Mouse (Mus musculus) forebrain, embryonic 15.5 days (tissue): ENCODE measurements at regions not wholly inside any gene's neighbourhood (a gene's known extent, or its start where the extent isn't known, plus 50 kb on each side); places are given as distances from the start of the nearest gene placed in this dataset.
A peak's percentile ranks its signal among the peaks of the same experiment; 100 is the strongest.

Experiments used
- ATAC-seq: fragments of 200-750 bp; cut with Nextera tagmentation; replicated peaks from 2 replicates; pipeline ENCODE4 v1.8.0; 2017; ENCODE audit warnings: mild to moderate bottlenecking, moderate TSS enrichment, moderate library complexity
- H3K27ac ChIP-seq: fragments of 300-500 bp; sonication (generic); replicated peaks from 2 replicates; pipeline ENCODE4 v1.5.1; 2015; ENCODE audit warnings: mild to moderate bottlenecking, inconsistent platforms
- H3K27me3 ChIP-seq: fragments of 300-500 bp; sonication (generic); 2 replicates; pipeline ENCODE4 v1.6.1; 2015; ENCODE audit warnings: inconsistent platforms
- H3K36me3 ChIP-seq: fragments of 300-500 bp; sonication (generic); 2 replicates; pipeline ENCODE4 v1.6.1; 2015; ENCODE audit warnings: mild to moderate bottlenecking, inconsistent platforms
- H3K4me1 ChIP-seq: fragments of 300-500 bp; sonication (generic); 2 replicates; pipeline ENCODE4 v1.6.1; 2015; ENCODE audit warnings: inconsistent platforms
- H3K4me2 ChIP-seq: fragments of 300-500 bp; sonication (generic); replicated peaks from 2 replicates; pipeline ENCODE4 v1.6.1; 2015; ENCODE audit warnings: mild to moderate bottlenecking, inconsistent platforms
- H3K4me3 ChIP-seq: fragments of 300-500 bp; sonication (generic); 2 replicates; pipeline ENCODE4 v1.5.1; 2015; ENCODE audit warnings: mild to moderate bottlenecking, inconsistent platforms
- H3K9ac ChIP-seq: fragments of 300-500 bp; sonication (generic); replicated peaks from 2 replicates; pipeline ENCODE4 v1.6.1; 2015; ENCODE audit warnings: mild to moderate bottlenecking, inconsistent platforms
- H3K9me3 ChIP-seq: fragments of 300-500 bp; sonication (generic); 2 replicates; pipeline ENCODE4 v1.6.1; 2016; ENCODE audit warnings: inconsistent platforms
- WGBS: fragments of 180-500 bp; shearing (Covaris S2); methylation state at CpG from one replicate; pipeline ENCODE4 v1.1.7; 2015; ENCODE audit warnings: mixed read lengths; 5-methylcytosine and 5-hydroxymethylcytosine counted together

DNA sequence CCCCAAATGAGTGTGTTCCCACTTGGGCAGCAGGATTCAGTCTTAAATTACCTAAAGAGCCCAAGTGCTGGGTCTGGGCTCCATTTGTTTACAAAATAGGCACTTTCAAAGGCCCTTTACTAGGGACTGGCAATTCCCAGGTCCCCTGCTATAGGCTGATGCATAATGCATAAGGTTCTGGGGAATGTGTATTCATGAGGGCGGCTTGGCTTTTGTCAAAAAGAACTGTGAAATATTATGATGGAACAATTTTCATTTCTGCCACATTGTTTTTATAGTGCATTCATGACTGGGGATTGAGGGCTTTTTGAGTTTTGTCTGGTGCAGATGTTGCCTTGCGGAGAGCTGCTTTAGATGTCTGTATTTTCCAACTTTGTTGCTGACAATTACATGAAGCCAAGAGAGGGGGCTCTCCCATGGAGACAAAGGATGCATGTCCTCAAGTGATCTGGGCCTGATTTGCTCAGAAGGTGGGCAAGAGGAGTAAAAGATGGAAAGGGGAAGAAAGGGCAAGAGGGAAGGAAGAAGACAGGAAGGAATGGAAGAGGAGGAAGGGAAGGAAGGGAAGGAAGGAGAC, 636.6 kb upstream of the Cdh5 start:
- ATAC-seq = peak; percentile 76
- H3K36me3 ChIP-seq = no peaks in the 10 kb centered on the region
- no peak overlapping the region for H3K4me2 ChIP-seq
- no peaks in the 10 kb centered on the region for H3K27me3 ChIP-seq
- H3K4me1 ChIP-seq = peaks cover 15% of the 10 kb centered on the region
- 35% methylated on average over 2 of the region's 2 CpGs for WGBS
- H3K27ac ChIP-seq = no peak overlapping the region; the same call in 1 of the 2 replicates
- no peak overlapping the region for H3K4me3 ChIP-seq
- no peaks in the 10 kb centered on the region for H3K9me3 ChIP-seq
- H3K9ac ChIP-seq = no peak overlapping the region

DNA sequence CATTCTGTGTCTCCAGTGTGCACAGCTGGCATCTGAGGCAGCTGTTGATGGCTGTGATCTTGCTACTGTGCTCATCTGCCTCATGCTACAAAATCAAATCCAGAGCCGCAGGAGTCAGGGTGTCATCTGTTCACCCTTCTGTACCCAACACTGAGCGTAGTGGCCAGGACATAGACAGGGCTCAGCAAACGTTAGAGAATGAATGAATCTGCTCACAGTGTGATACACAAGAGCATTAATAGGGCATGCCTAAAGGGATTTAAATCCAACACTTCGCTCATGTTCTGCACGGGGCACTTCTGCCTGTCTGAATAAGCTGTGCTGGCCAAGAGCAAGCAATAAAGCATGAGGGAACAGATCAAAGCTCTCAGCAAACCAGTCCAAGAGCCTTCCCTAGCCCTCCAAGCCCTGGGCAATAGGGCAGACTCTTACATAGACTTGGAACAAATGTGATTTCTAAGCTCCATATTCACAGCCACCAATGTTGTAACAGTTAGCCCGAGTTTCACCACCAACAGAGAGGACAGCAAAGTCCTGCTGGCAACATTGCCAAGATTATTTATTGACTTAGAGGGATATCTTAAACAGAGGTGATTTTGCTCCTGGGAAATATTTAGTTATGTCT, 633.8 kb upstream of the Cdh5 start:
- Histone ChIP-seq H3K36me3 (no peaks in the 10 kb centered on the region), H3K9me3 (no peaks in the 10 kb centered on the region), H3K27me3 (no peaks in the 10 kb centered on the region), H3K4me1 (peaks cover 15% of the 10 kb centered on the region), H3K4me3 (no peak overlapping the region), H3K9ac (no peak overlapping the region), H3K27ac (no peak overlapping the region), H3K4me2 (no peak overlapping the region)
- WGBS = 66% methylated on average over 6 of the region's 6 CpGs
- ATAC-seq = no peak

DNA sequence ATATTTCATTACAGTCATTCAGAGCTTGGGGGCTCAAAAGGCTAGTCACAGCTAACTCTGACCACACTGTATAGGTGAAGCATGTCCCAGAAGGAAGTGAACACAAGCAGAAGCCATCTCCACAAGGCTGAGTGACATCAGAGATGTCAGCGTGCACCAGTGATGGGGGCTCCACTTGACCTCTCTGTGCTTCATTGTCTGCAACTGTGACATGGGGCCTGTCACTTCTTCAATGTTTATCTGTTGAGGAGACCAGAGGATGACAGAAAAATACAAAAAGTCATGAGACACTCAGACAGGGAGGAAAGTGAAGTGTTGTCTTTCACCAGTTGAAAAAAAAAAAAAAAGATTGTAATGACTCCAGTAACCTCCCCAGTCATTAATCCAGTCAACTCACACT, 632.4 kb upstream of the Cdh5 start:
- ATAC-seq = no peak
- H3K9me3 ChIP-seq = no peaks in the 10 kb centered on the region
- WGBS = 83% methylated on average over 1 of the region's 1 CpGs
- no peaks in the 10 kb centered on the region for H3K27me3 ChIP-seq
- H3K36me3 ChIP-seq = no peaks in the 10 kb centered on the region
- H3K27ac ChIP-seq = no peak overlapping the region
- H3K4me2 ChIP-seq = no peak overlapping the region
- H3K9ac ChIP-seq = no peak overlapping the region
- H3K4me3 ChIP-seq = no peak overlapping the region
- H3K4me1 ChIP-seq = peaks cover 13% of the 10 kb centered on the region

DNA sequence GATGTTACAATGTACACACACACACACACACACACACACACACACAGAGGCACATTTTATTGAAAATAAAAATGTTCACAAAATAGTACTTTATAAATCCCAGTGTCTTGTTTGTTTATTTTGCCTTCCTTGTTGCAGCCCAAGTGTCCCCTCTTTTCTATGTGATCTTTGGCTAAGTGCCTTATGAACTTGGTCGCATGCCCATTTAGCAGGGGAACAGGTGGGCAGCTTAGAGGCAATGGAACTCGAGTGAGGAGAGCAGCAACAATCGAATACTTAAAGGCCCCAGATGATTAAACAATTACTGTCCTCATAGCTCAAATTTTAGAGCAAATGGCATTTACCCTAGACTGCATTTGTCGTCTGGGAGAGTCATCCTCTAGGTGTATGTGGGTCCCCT, 631.1 kb upstream of the Cdh5 start:
- Histone ChIP-seq H3K36me3 (no peaks in the 10 kb centered on the region), H3K27ac (no peak overlapping the region), H3K9me3 (no peaks in the 10 kb centered on the region), H3K9ac (no peak overlapping the region), H3K27me3 (no peaks in the 10 kb centered on the region), H3K4me2 (no peak overlapping the region), H3K4me1 (0 out of 2 replicates have a peak, but pooled peaks cover 1% of the 10 kb centered on the region), H3K4me3 (no peak overlapping the region)
- no peak for ATAC-seq
- WGBS = 43% methylated on average over 4 of the region's 4 CpGs

DNA sequence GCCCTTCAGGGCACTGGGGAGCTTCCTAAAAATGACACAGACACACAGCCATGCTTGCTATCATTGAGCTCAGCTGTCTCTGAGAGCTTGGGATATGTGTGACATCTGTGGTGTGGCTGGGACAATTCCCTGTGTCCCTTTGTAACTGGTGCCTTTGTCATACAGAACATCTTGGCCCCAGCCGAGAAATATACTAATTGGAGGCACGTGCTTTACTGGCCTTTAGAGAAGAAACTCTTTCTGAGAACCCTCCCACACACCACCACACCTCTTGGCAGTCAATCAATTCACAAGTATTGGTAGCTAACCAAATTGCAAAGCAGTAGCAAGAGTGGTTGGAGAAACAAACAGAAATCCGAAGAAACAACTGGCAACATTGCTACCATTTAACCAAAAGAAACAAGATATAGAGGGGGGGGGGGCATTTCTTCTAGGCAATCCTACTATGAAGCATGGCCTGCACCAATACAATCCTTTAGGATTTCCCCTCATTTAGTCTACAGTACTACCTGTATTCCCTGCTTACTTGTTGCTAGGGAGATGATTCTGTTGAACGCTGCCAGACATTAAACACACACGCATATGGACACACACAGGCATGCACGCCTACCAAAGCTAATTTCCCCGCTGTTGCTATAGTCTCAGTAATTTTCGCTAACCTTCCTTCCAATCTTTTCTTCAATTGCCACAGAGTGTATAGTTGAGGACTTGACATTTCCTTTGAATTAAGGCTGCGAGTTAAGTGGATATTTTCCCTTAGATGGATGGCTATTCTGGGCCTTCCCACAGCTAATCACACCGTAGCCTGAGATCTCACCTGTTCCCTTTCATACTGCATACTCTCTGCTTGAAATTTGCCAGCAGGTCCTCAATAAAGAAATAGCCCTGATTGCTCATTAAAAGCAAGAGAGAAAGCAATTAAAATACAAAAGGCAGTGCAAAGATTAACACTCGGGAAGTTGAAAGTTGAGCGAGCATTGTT, 625.3 kb upstream of the Cdh5 start:
- WGBS = 22% methylated on average over 12 of the region's 12 CpGs
- Histone ChIP-seq H3K9ac (no peak overlapping the region), H3K36me3 (no peaks in the 10 kb centered on the region), H3K27me3 (no peaks in the 10 kb centered on the region), H3K27ac (no peak overlapping the region), H3K4me1 (peaks cover 11% of the 10 kb centered on the region; the same call in 1 of the 2 replicates), H3K4me3 (no peak overlapping the region), H3K9me3 (no peaks in the 10 kb centered on the region), H3K4me2 (no peak overlapping the region)
- peak; percentile 68 for ATAC-seq

DNA sequence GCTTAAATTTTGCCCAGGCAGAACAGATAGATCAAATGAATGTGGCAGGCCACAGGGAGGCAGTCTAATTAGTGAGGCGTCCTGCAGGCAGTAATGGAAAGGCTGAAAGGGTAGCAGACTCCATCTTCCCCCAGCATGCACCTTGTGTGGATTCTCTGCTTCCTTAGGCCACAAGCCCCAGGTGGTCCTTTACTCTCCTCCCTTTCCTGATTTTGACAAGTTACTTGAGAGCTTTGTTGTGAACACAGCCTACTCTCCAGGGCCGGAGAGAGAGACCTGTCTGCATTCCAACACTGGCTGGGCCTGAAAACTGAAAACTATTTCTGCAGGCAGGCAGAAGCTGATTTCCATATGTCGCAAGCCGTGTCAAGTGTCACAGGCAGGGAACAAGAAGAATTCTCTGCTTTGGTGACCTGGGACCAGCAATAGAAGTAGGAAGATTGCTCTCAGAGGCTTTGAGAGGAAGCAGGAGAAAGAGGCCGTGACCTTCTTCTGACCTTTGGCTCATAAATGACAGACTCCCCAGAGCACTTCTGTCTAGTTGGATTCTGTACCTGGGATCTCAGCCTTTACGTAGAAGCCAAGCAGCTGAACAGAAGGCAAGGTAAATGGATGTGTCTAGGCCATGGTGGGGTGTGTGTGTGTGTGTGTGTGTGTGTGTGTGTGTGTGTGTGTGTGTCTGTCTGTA, 619.2 kb upstream of the Cdh5 start:
- no peaks in the 10 kb centered on the region for H3K9me3 ChIP-seq
- H3K4me1 ChIP-seq = no peaks in the 10 kb centered on the region
- H3K4me3 ChIP-seq = no peak overlapping the region
- H3K27ac ChIP-seq = no peak overlapping the region
- ATAC-seq = no peak
- no peaks in the 10 kb centered on the region for H3K27me3 ChIP-seq
- H3K36me3 ChIP-seq = no peaks in the 10 kb centered on the region
- H3K4me2 ChIP-seq = no peak overlapping the region
- H3K9ac ChIP-seq = no peak overlapping the region
- 35% methylated on average over 6 of the region's 6 CpGs for WGBS

DNA sequence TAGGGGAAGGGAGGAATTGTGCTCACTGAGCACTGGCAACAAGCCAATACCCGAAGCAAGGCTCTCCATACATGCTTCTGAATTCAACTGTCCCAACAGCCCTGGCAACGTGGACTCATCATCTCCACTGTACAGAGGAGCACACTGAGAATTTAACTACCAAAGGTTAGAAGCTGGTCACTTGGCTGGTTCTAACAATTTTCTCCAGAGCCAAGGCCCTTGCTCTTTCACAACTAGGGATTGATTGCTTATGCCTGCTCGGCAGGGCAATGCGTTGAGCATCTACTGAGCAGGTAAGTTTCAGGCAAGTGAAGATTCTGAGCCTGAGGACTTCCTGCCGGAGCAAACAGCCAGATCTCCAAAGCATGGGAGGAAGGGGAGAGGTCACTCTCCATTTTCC, 616.0 kb upstream of the Cdh5 start:
- Histone ChIP-seq H3K4me1 (no peaks in the 10 kb centered on the region), H3K27ac (no peak overlapping the region), H3K36me3 (no peaks in the 10 kb centered on the region), H3K27me3 (no peaks in the 10 kb centered on the region), H3K9ac (no peak overlapping the region), H3K4me2 (no peak overlapping the region), H3K9me3 (no peaks in the 10 kb centered on the region), H3K4me3 (no peak overlapping the region)
- 82% methylated on average over 5 of the region's 5 CpGs for WGBS
- no peak for ATAC-seq

DNA sequence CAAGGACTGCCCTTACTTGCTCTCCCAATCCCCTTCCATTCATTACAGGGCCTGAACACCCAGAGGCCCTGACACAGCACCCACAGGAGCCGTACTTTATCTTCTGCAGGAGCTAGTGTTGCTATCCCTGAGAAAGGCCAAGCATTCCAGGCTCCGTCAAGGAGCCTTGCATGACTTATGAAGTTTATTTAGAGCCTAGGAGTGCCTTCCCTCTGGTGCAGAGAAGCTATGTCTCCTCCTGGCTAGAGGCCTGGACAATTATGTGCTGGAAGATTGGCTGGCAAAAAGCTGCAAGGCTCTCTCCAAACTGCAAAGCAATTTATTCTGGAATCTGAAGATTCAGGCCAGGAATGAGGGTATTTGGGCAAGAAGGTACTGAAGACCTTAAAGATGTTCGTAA, 612.0 kb upstream of the Cdh5 start:
- H3K36me3 ChIP-seq = no peaks in the 10 kb centered on the region
- no peaks in the 10 kb centered on the region for H3K27me3 ChIP-seq
- H3K9me3 ChIP-seq = no peaks in the 10 kb centered on the region
- no peak overlapping the region for H3K4me2 ChIP-seq
- H3K4me1 ChIP-seq = no peaks in the 10 kb centered on the region
- H3K9ac ChIP-seq = no peak overlapping the region
- no peak overlapping the region for H3K27ac ChIP-seq
- WGBS = 87% methylated on average over 3 of the region's 3 CpGs
- no peak overlapping the region for H3K4me3 ChIP-seq
- no peak for ATAC-seq

DNA sequence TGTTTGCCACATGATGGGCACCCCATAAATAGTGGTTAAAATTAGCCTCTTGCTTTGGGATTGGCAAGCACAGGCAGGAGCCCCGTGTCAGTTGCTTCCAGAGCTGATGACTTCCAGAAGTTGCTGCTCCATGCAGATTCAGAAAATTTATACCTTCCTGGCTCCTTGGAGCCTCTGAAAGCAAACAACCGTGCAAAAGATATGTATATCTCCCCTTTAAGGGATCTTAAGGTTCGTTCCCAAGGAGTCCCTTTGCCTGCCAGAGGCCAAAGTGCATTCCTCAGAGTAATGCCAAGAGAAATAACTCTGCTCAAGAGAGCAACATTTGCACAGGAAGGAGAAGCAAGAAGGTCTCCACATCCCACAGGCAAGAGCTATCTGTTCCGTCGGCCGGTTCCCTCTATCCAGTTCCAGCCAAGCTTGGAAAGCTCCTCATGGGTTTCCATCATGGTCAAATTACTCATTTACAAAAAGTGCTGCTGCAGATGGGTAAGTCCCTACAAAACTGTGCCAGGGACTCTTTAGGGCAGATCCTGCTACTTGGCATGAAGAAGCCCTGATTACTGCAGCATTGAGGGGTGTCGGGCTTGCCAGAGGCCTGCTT, 608.4 kb upstream of the Cdh5 start:
- no peaks in the 10 kb centered on the region for H3K4me1 ChIP-seq
- H3K9me3 ChIP-seq = no peaks in the 10 kb centered on the region
- no peak for ATAC-seq
- H3K36me3 ChIP-seq = no peaks in the 10 kb centered on the region
- no peak overlapping the region for H3K9ac ChIP-seq
- 81% methylated on average over 7 of the region's 7 CpGs for WGBS
- H3K27me3 ChIP-seq = no peaks in the 10 kb centered on the region
- no peak overlapping the region for H3K4me3 ChIP-seq
- no peak overlapping the region for H3K27ac ChIP-seq
- H3K4me2 ChIP-seq = no peak overlapping the region

DNA sequence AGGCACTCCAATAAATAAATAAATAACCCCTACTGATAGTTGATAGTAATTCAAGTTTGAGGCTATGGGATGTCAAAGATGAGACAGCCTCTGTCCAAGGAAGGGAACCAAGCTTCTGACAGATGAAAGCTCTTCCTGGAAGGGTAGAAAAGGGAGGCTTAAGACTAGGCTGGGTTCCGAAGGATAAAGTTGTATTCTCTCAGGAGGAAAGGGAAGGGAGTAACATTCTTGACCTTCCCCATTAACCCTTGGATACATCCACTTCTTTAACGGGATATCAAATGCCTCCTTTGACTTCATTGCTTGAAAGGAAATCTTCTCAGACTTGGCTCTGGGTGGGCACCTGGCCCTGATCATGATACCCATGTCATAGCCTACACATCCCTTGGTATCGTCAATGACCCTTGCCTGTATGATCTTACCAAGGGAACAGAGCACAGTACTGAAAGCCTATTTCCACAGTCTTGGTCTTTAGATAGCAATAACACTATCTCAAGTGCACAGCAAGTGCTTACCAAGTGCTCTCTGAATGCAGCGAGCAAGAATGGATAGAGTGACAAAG, 607.4 kb upstream of the Cdh5 start:
- Histone ChIP-seq H3K27ac (no peak overlapping the region), H3K4me2 (no peak overlapping the region), H3K9me3 (no peaks in the 10 kb centered on the region), H3K4me3 (no peak overlapping the region), H3K4me1 (no peaks in the 10 kb centered on the region), H3K9ac (no peak overlapping the region), H3K27me3 (no peaks in the 10 kb centered on the region), H3K36me3 (no peaks in the 10 kb centered on the region)
- no peak for ATAC-seq
- WGBS = 93% methylated on average over 4 of the region's 4 CpGs

DNA sequence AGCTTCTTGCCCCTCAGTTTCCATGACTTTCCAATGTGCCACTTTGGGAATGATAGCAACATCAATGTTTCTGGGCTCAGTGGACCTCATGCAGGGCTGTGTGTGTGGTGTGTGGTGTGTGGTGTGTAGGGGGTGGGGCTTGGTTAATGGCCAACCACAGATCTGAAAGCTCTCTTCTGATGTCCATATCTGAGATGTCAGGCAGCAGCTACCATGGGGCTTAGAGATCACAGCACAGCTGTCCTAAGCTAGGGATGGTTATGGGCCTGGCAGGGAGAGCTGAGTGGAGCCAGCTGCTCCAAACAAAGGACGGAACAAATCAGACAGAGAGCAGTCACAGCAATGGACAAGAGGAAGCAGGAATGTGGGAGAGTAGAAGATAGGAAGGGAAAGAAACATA, 606.8 kb upstream of the Cdh5 start:
- Histone ChIP-seq H3K9ac (no peak overlapping the region), H3K36me3 (no peaks in the 10 kb centered on the region), H3K4me3 (no peak overlapping the region), H3K27me3 (no peaks in the 10 kb centered on the region), H3K27ac (no peak overlapping the region), H3K9me3 (no peaks in the 10 kb centered on the region), H3K4me2 (no peak overlapping the region), H3K4me1 (no peaks in the 10 kb centered on the region)
- no peak for ATAC-seq
- 84% methylated on average over 1 of the region's 1 CpGs for WGBS
